Mouse (Mus musculus) liver, embryonic 16.5 days (tissue): Measurements from ENCODE around the gene Kirrel2. TPM values are rescaled to one million over a fixed set of nuclear protein-coding genes. Genes with fewer than 3 reads are reported as not detected.

ENCODE experiments used
- ATAC-seq: fragments of 200-750 bp; cut with Nextera tagmentation; 2 replicates; pipeline ENCODE4 v1.8.0; 2017; ENCODE audit warnings: low read depth, mild to moderate bottlenecking, moderate number of reproducible peaks, moderate library complexity
- H3K27ac ChIP-seq: fragments of 300-500 bp; sonication (generic); 2 replicates; pipeline ENCODE4 v1.5.1; 2014; ENCODE audit warnings: mild to moderate bottlenecking, low read length
- H3K27me3 ChIP-seq: fragments of 300-500 bp; sonication (generic); 2 replicates; pipeline ENCODE4 v1.6.1; 2014; ENCODE audit warnings: low read depth, low read length, mixed read lengths; ENCODE audit not compliant: control insufficient read depth, insufficient read depth
- H3K36me3 ChIP-seq: fragments of 300-500 bp; sonication (generic); 2 replicates; pipeline ENCODE4 v1.6.1; 2014; ENCODE audit warnings: mild to moderate bottlenecking; ENCODE audit not compliant: control insufficient read depth, insufficient read depth
- H3K4me1 ChIP-seq: fragments of 300-500 bp; sonication (generic); 2 replicates; pipeline ENCODE4 v1.6.1; 2014; ENCODE audit warnings: low read depth, low read length, mixed read lengths; ENCODE audit not compliant: control insufficient read depth
- H3K4me2 ChIP-seq: fragments of 300-500 bp; sonication (generic); 2 replicates; pipeline ENCODE4 v1.6.1; 2014; ENCODE audit warnings: low read depth, low read length, mixed read lengths
- H3K4me3 ChIP-seq: fragments of 300-500 bp; sonication (generic); 2 replicates; pipeline ENCODE4 v1.5.1; 2014; ENCODE audit warnings: low read depth, mild to moderate bottlenecking, low read length
- H3K9ac ChIP-seq: fragments of 300-500 bp; sonication (generic); 2 replicates; pipeline ENCODE4 v1.6.1; 2014; ENCODE audit warnings: low read depth, low read length
- H3K9me3 ChIP-seq: fragments of 300-500 bp; sonication (generic); replicated peaks from 2 replicates; pipeline ENCODE4 v1.6.1; 2016; ENCODE audit warnings: low read length; ENCODE audit not compliant: control insufficient read depth
- WGBS: fragments of 180-500 bp; shearing (Covaris S2); extraction: QIAGEN DNeasy Blood & Tissue Kit; methylation state at CpG from one replicate; pipeline ENCODE4 v1.1.7; 2014; ENCODE audit not compliant: insufficient replicate concordance; 5-methylcytosine and 5-hydroxymethylcytosine counted together
- polyA plus RNA-seq: library from polyadenylated mRNA; unstranded; fragments of >200 nt; fragmentation: Nextera tagmentation; extraction: Ambion mirVana; gene quantifications from 2 replicates; pipeline ENCODE4 v1.2.1, GENCODE M21; 2015

Kirrel2 gene
- polyA plus RNA-seq, 1 experiment from 2014 or later = 0.12 TPM

- Histone ChIP-seq H3K4me1 (no peaks in the 10 kb centered on the region), H3K36me3 (no peaks in the 10 kb centered on the region), H3K27ac (peak overlapping the region; percentile 70), H3K27me3 (no peaks in the 10 kb centered on the region), H3K4me3 (0 out of 2 replicates have a peak overlapping the region, but pooled peaks have one; percentile 4), H3K9ac (no peak overlapping the region), H3K4me2 (0 out of 2 replicates have a peak overlapping the region, but pooled peaks have one; percentile 20), H3K9me3 (no peaks in the 10 kb centered on the region)
- 15% methylated on average over 4 of the region's 4 CpGs for WGBS
- peak; percentile 56 for ATAC-seq
Measured at GRCm38 (mm10) chr7:30412735-30413147, 44.7 kb downstream of the Kirrel2 start.

- H3K4me3 ChIP-seq = no peak overlapping the region
Measured at GRCm38 (mm10) chr7:30411023-30411422, 46.5 kb downstream of the Kirrel2 start.

GRCm38 (mm10) chr7:30409789-30410188 lies 47.7 kb downstream of the Kirrel2 start:
- Histone ChIP-seq H3K4me2 (no peak overlapping the region), H3K27ac (no peak overlapping the region), H3K9ac (no peak overlapping the region), H3K27me3 (no peaks in the 10 kb centered on the region), H3K9me3 (no peaks in the 10 kb centered on the region), H3K4me1 (no peaks in the 10 kb centered on the region), H3K4me3 (no peak overlapping the region), H3K36me3 (no peaks in the 10 kb centered on the region)
- no peak for ATAC-seq
- 54% methylated on average over 2 of the region's 2 CpGs for WGBS

More at GRCm38 (mm10) chr7:30411023-30411422, 46.5 kb downstream of the Kirrel2 start:
- Histone ChIP-seq H3K4me2 (no peak overlapping the region), H3K27me3 (no peaks in the 10 kb centered on the region), H3K4me1 (no peaks in the 10 kb centered on the region), H3K9me3 (no peaks in the 10 kb centered on the region), H3K9ac (no peak overlapping the region), H3K36me3 (no peaks in the 10 kb centered on the region), H3K27ac (no peak overlapping the region)
- no peak for ATAC-seq
- WGBS = 30% methylated on average over 3 of the region's 3 CpGs

- no peak overlapping the region for H3K27ac ChIP-seq
- no peak overlapping the region for H3K4me2 ChIP-seq
- no peaks in the 10 kb centered on the region for H3K36me3 ChIP-seq
- no peaks in the 10 kb centered on the region for H3K9me3 ChIP-seq
- WGBS = 59% methylated on average over 3 of the region's 3 CpGs
- no peaks in the 10 kb centered on the region for H3K27me3 ChIP-seq
- H3K9ac ChIP-seq = no peak overlapping the region
- no peak overlapping the region for H3K4me3 ChIP-seq
- no peaks in the 10 kb centered on the region for H3K4me1 ChIP-seq
- ATAC-seq = no peak
Measured at GRCm38 (mm10) chr7:30408639-30409038, 48.9 kb downstream of the Kirrel2 start.

GRCm38 (mm10) chr7:30402343-30402742 lies 55.1 kb downstream of the Kirrel2 start:
- no peaks in the 10 kb centered on the region for H3K27me3 ChIP-seq
- H3K4me2 ChIP-seq = no peak overlapping the region
- H3K27ac ChIP-seq = no peak overlapping the region
- H3K36me3 ChIP-seq = no peaks in the 10 kb centered on the region
- 36% methylated on average over 4 of the region's 4 CpGs for WGBS
- no peak overlapping the region for H3K9ac ChIP-seq
- no peaks in the 10 kb centered on the region for H3K9me3 ChIP-seq
- no peak for ATAC-seq
- H3K4me3 ChIP-seq = no peak overlapping the region
- no peaks in the 10 kb centered on the region for H3K4me1 ChIP-seq

- H3K4me3 ChIP-seq = no peak overlapping the region
- H3K9ac ChIP-seq = no peak overlapping the region
- no peaks in the 10 kb centered on the region for H3K9me3 ChIP-seq
- H3K27ac ChIP-seq = no peak overlapping the region
- H3K27me3 ChIP-seq = no peaks in the 10 kb centered on the region
- no peaks in the 10 kb centered on the region for H3K4me1 ChIP-seq
- no peak overlapping the region for H3K4me2 ChIP-seq
- no peak for ATAC-seq
- no peaks in the 10 kb centered on the region for H3K36me3 ChIP-seq
- WGBS = 54% methylated on average over 7 of the region's 7 CpGs
Measured at GRCm38 (mm10) chr7:30399671-30400070, 57.8 kb downstream of the Kirrel2 start.

Other genes with a start within 250 kb of the Kirrel2 start
- gene Polr2i, start 225.7 kb downstream of the Kirrel2 start, polyA plus RNA-seq = 36.5 and 39.4 TPM in 2 replicates
- gene Tbcb, start 225.4 kb downstream of the Kirrel2 start, polyA plus RNA-seq = 34.4 and 37.8 TPM in 2 replicates
- gene Ovol3, start 222.0 kb downstream of the Kirrel2 start, polyA plus RNA-seq = not detected in 2 replicates
- gene Thap8, start 177.6 kb downstream of the Kirrel2 start, polyA plus RNA-seq = 0.11 and 0.19 TPM in 2 replicates
- 6.5 and 7.5 TPM in 2 replicates for gene Wdr62, start 177.3 kb downstream of the Kirrel2 start, polyA plus RNA-seq
- gene Clip3, start 166.0 kb downstream of the Kirrel2 start, polyA plus RNA-seq = 0.50 and 0.90 TPM in 2 replicates
- 15.8 and 18.0 TPM in 2 replicates for gene Alkbh6, start 149.0 kb downstream of the Kirrel2 start, polyA plus RNA-seq
- 17.0 and 22.4 TPM in 2 replicates for gene Syne4, start 142.9 kb downstream of the Kirrel2 start, polyA plus RNA-seq
- 0.30 and 0.88 TPM in 2 replicates for gene E130208F15Rik, start 135.9 kb downstream of the Kirrel2 start, polyA plus RNA-seq
- 4.3 and 4.6 TPM in 2 replicates for gene Sdhaf1, start 133.8 kb downstream of the Kirrel2 start, polyA plus RNA-seq
- 2.0 and 2.1 TPM in 2 replicates for gene Lrfn3, start 94.9 kb downstream of the Kirrel2 start, polyA plus RNA-seq
- gene Tyrobp, start 43.9 kb downstream of the Kirrel2 start, polyA plus RNA-seq = 150 and 154 TPM in 2 replicates
- 7.2 and 7.8 TPM in 2 replicates for gene Hcst, start 37.8 kb downstream of the Kirrel2 start, polyA plus RNA-seq
- gene Nfkbid, start 36.0 kb downstream of the Kirrel2 start, polyA plus RNA-seq = 1.4 and 1.7 TPM in 2 replicates
- 4.2 and 4.4 TPM in 2 replicates for gene Aplp1, start 12.2 kb downstream of the Kirrel2 start, polyA plus RNA-seq
- gene Nphs1, start 625 bp upstream of the Kirrel2 start, polyA plus RNA-seq = 0.09 and 0.19 TPM in 2 replicates
- gene Prodh2, start 35.9 kb upstream of the Kirrel2 start, polyA plus RNA-seq = 79.3 and 85.2 TPM in 2 replicates
- 1.8 and 2.6 TPM in 2 replicates for gene Arhgap33, start 77.4 kb upstream of the Kirrel2 start, polyA plus RNA-seq
- gene Hspb6, start 94.5 kb upstream of the Kirrel2 start, polyA plus RNA-seq = 5.3 and 6.9 TPM in 2 replicates
- gene Proser3, start 94.6 kb upstream of the Kirrel2 start, polyA plus RNA-seq = 2.7 and 3.0 TPM in 2 replicates
- gene Lin37, start 102.1 kb upstream of the Kirrel2 start, polyA plus RNA-seq = 22.7 and 23.7 TPM in 2 replicates
- 31.5 and 32.6 TPM in 2 replicates for gene U2af1l4, start 105.6 kb upstream of the Kirrel2 start, polyA plus RNA-seq
- 3.8 and 4.1 TPM in 2 replicates for gene Gm49396, start 105.7 kb upstream of the Kirrel2 start, polyA plus RNA-seq
- 65.0 and 70.1 TPM in 2 replicates for gene Psenen, start 105.9 kb upstream of the Kirrel2 start, polyA plus RNA-seq
- 2.1 and 2.2 TPM in 2 replicates for gene Igflr1, start 107.7 kb upstream of the Kirrel2 start, polyA plus RNA-seq
- gene Kmt2b, start 131.0 kb upstream of the Kirrel2 start, polyA plus RNA-seq = 2.7 and 3.5 TPM in 2 replicates
- 0.21 and 0.34 TPM in 2 replicates for gene Zbtb32, start 141.2 kb upstream of the Kirrel2 start, polyA plus RNA-seq
- 0.08 and 0.09 TPM in 2 replicates for gene Upk1a, start 155.2 kb upstream of the Kirrel2 start, polyA plus RNA-seq
- gene Cox6b1, start 168.5 kb upstream of the Kirrel2 start, polyA plus RNA-seq = 566 and 597 TPM in 2 replicates
- gene Etv2, start 178.2 kb upstream of the Kirrel2 start, polyA plus RNA-seq = not detected in 2 replicates
- gene Rbm42, start 192.6 kb upstream of the Kirrel2 start, polyA plus RNA-seq = 41.9 and 43.4 TPM in 2 replicates
- gene Haus5, start 207.3 kb upstream of the Kirrel2 start, polyA plus RNA-seq = 28.5 and 31.8 TPM in 2 replicates
- gene Pmis2, start 213.9 kb upstream of the Kirrel2 start, polyA plus RNA-seq = not detected in 2 replicates
- 0.57 and 0.90 TPM in 2 replicates for gene 2200002J24Rik, start 241.2 kb upstream of the Kirrel2 start, polyA plus RNA-seq